Mouse (Mus musculus) adrenal gland, adult (tissue): ENCODE measurements around the gene Olfr1131.
"Not testable (repeated sequence)": the region's sequence is repeated elsewhere in the genome, so short reads cannot be mapped to it uniquely, and the experiment has no call there.

ENCODE experiments used
- DNase-seq, 2 experiments: peaks; one replicate each; pipeline ENCODE4 v3.0.0; 2022 to 2023; ENCODE audit warnings: low spot score in 1 of 2; ENCODE audit not compliant: inconsistent age in 2 of 2

Gene Olfr1131

DNA sequence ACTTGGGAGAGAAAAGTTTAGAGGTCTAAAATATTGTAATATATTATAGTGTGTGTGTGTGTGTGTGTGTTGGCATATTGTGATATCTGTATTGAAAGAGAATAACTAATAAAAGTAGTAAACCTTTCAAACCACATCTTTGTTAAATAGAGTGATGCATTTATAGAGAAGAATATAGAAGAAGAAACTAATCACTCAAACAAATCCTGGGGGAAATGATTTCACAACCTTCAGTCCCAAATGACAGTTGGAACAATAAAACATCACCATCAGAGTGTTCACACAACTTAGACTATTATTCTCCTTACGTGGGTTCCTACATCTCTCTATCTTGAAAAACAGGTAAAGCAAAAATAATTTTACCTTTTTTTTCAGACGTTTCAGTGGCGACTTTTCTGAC is at the start of gene Olfr1131:
Olfr1131 (plus strand) TSS at position 301 of the 400 bp plus-strand sequence.
- no peak for DNase-seq

- not testable (repeated sequence) for DNase-seq
These were observed 21.0 kb upstream of the Olfr1131 start, which contains the start of gene Olfr1130 for GRCm38 (mm10) chr2:87605912-87606311. Gene Olfr1130 (plus strand): TSS chr2:87606212.

GRCm38 (mm10) chr2:87637435-87637834 is 10.5 kb downstream of the Olfr1131 start, which contains the start of gene Olfr1132:
Gene Olfr1132 (minus strand): TSS chr2:87637535.
- no peak for DNase-seq

- no peak for DNase-seq
These were observed 15.5 kb downstream of the Olfr1131 start for GRCm38 (mm10) chr2:87642441-87642840.

GRCm38 (mm10) chr2:87647274-87647673 is 20.4 kb downstream of the Olfr1131 start, which contains the start of gene Olfr1133:
Gene Olfr1133 (minus strand): TSS chr2:87647374.
- no peak for DNase-seq

DNA sequence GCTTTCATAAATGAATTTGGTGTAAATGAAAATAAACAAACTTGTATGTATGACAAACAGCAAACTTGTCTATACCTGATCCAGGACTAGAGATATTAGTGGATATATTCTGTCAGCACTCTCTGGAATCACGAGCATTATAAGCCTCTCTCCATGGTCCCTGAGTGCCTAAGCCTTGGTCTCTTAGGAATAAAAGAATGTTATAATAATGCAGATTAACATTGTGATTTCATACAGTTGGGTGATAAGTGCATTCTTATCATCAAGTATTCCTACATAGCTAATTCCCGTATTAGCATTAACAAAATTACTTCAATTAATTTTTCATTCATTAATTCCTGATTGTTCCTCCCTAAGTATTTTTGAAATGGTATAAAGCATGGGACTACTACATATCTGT is 31.5 kb downstream of the Olfr1131 start, which contains the start of gene Olfr1134:
Olfr1134 (minus strand) TSS at position 101 of the 400 bp plus-strand sequence.
- DNase-seq: no peak

DNA sequence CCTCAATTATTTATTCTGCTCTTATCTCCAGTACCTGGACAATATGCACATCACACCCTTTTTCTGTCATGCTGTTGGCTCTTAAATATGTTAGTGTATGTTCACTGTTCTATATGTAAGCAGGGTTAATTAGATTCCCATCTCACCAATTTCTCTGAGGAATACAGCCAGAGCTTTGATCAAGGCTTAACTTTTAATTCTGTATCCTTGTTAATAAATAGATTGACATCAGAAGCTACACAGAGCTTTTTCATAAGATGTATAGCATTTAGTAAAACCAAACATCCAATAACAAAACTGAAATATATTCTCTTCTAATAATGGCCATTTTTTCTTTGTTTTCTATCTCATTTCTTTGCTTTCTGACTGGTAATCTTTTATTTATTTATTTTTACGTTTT is 46.7 kb downstream of the Olfr1131 start, which contains the start of gene Olfr1135:
Olfr1135 (minus strand) TSS at position 101 of the 400 bp plus-strand sequence.
- no peak for DNase-seq
